Mouse (Mus musculus): ENCODE data around the gene Reps2.

GRCm38 (mm10) chrX:162521831-162522514, 121.5 kb downstream of the Reps2 start:
- TF ChIP-seq POLR2A (IDR thresholded peaks at IDR 0.05; ENCODE audit: insufficient read depth, low read depth, low read length) (no peak), CTCF (IDR thresholded peaks at IDR 0.05) (no peak)

Measured in heart, adult 2 months (tissue).